Mouse (Mus musculus) heart, adult 2 months (tissue): ENCODE measurements around the gene Sox13.

ENCODE experiments used
- CTCF ChIP-seq: fragments of 200-600 bp; IDR thresholded peaks from 2 replicates; pipeline ENCODE4 v1.8.1; 2022; ENCODE audit warnings: antibody characterized with exemption, mild to moderate bottlenecking, moderate library complexity
- POLR2A ChIP-seq: fragments of 200-500 bp; IDR thresholded peaks from 2 replicates; pipeline ENCODE4 v1.6.1; 2011; ENCODE audit warnings: mild to moderate bottlenecking, low read depth, low read length, control low read depth; ENCODE audit not compliant: insufficient read depth

- no peak for TF ChIP-seq POLR2A
- TF ChIP-seq CTCF, result no peak
Measured at GRCm38 (mm10) chr1:133370352-133370751, 53.8 kb downstream of the Sox13 start.
